Mouse (Mus musculus) thymus, adult 2 months (tissue): ENCODE data around the gene Ddb1.

Experiments
- CTCF ChIP-seq: fragments of 200-500 bp; IDR thresholded peaks from 2 replicates; pipeline ENCODE4 v1.5.1; 2012; ENCODE audit warnings: mild to moderate bottlenecking, control low read depth, low read length, moderate library complexity, borderline replicate concordance; ENCODE audit not compliant: control insufficient read depth, poor library complexity, insufficient read depth; ENCODE audit errors: extremely low read depth
- POLR2A ChIP-seq: fragments of 200-500 bp; IDR thresholded peaks from 2 replicates; pipeline ENCODE4 v1.6.1; 2012; ENCODE audit warnings: mild to moderate bottlenecking, low read length, control low read depth, moderate library complexity; ENCODE audit not compliant: control insufficient read depth, poor library complexity, insufficient read depth; ENCODE audit errors: extremely low read depth

- no peak for TF ChIP-seq CTCF
- no peak for TF ChIP-seq POLR2A
These were observed 60.0 kb downstream of the Ddb1 start for GRCm38 (mm10) chr19:10665093-10665492.
